Mouse (Mus musculus) lung, adult 2 months (tissue): Measurements from ENCODE around the gene Zswim4.

ENCODE experiments used
- CTCF ChIP-seq: fragments of 200-500 bp; IDR thresholded peaks from 2 replicates; pipeline ENCODE4 v1.5.1; 2011; ENCODE audit warnings: mild to moderate bottlenecking, low read length, control low read depth; ENCODE audit not compliant: insufficient read depth
- POLR2A ChIP-seq: fragments of 200-500 bp; IDR thresholded peaks from 2 replicates; pipeline ENCODE4 v1.6.1; 2011; ENCODE audit warnings: low read depth, mild to moderate bottlenecking, control low read depth, low read length, borderline replicate concordance; ENCODE audit errors: extremely low read depth

GRCm38 (mm10) chr8:84180530-84181190 is 56.2 kb downstream of the Zswim4 start:
- TF ChIP-seq CTCF, result no peak
- no peak for TF ChIP-seq POLR2A
